Mouse (Mus musculus) stomach, embryonic 14.5 days (tissue): ENCODE measurements around the gene Ankrd13b. TPM values are rescaled to one million over a fixed set of nuclear protein-coding genes. Genes with fewer than 3 reads are reported as not detected.

ENCODE experiments used
- ATAC-seq: fragments of 200-750 bp; cut with Nextera tagmentation; 2 replicates; pipeline ENCODE4 v1.8.0; 2017; ENCODE audit warnings: low read depth, moderate TSS enrichment; ENCODE audit not compliant: insufficient number of reproducible peaks, insufficient read depth, low FRiP score
- H3K27ac ChIP-seq: fragments of 300-500 bp; sonication (generic); 2 replicates; pipeline ENCODE4 v1.5.1; 2014; ENCODE audit warnings: mild to moderate bottlenecking, low read length, moderate library complexity, mixed read lengths
- H3K27me3 ChIP-seq: fragments of 300-500 bp; sonication (generic); 2 replicates; pipeline ENCODE4 v1.6.1; 2014; ENCODE audit warnings: low read length, control low read depth, mixed read lengths; ENCODE audit not compliant: control insufficient read depth, insufficient read depth
- H3K36me3 ChIP-seq: fragments of 300-500 bp; sonication (generic); 2 replicates; pipeline ENCODE4 v1.6.1; 2014; ENCODE audit warnings: mild to moderate bottlenecking, control low read depth, low read length, moderate library complexity, mixed read lengths; ENCODE audit not compliant: control insufficient read depth, insufficient read depth
- H3K4me1 ChIP-seq: fragments of 300-500 bp; sonication (generic); 2 replicates; pipeline ENCODE4 v1.6.1; 2014; ENCODE audit warnings: low read length, control low read depth, mixed read lengths; ENCODE audit not compliant: control insufficient read depth, insufficient read depth
- H3K4me2 ChIP-seq: fragments of 300-500 bp; sonication (generic); replicated peaks from 2 replicates; pipeline ENCODE4 v1.6.1; 2014; ENCODE audit warnings: low read depth, low read length, control low read depth
- H3K4me3 ChIP-seq: fragments of 300-500 bp; sonication (generic); 2 replicates; pipeline ENCODE4 v1.5.1; 2014; ENCODE audit warnings: low read depth, low read length, control low read depth
- H3K9ac ChIP-seq: fragments of 300-500 bp; sonication (generic); replicated peaks from 2 replicates; pipeline ENCODE4 v1.6.1; 2014; ENCODE audit warnings: low read depth, mild to moderate bottlenecking, control low read depth, low read length, moderate library complexity, mixed read lengths
- H3K9me3 ChIP-seq: fragments of 300-500 bp; sonication (generic); 2 replicates; pipeline ENCODE4 v1.6.1; 2016; ENCODE audit warnings: low read depth, low read length, control low read depth; ENCODE audit not compliant: control insufficient read depth
- WGBS: fragments of 180-500 bp; shearing (Covaris S2); extraction: QIAGEN DNeasy Blood & Tissue Kit; methylation state at CpG from one replicate; pipeline ENCODE4 v1.1.7; 2014; 5-methylcytosine and 5-hydroxymethylcytosine counted together
- polyA plus RNA-seq: library from polyadenylated mRNA; unstranded; fragments of >200 nt; fragmentation: Nextera tagmentation; extraction: Ambion mirVana; gene quantifications from 2 replicates; pipeline ENCODE4 v1.2.1, GENCODE M21; 2014

Gene Ankrd13b
- polyA plus RNA-seq, 1 experiment from 2014 or later, result 7.1 TPM

DNA sequence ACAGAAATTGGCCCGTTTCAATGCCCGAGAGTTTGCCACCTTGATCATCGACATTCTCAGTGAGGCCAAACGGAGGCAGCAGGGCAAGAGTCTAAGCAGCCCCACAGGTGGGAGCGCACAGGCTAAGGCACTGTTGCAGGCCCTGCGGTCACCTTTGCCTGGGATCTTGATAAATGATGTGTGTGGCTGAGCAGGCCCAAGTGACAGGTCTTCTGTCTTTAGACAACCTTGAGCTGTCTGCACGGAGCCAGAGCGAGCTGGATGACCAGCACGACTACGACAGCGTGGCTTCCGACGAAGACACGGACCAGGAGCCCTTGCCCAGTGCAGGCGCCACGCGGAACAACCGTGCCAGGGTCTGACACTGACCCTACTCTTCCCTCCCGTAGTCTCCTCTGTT, 14.9 kb upstream of the Ankrd13b start:
- no peak overlapping the region for H3K4me3 ChIP-seq
- peaks cover 5% of the 10 kb centered on the region; the same call in 1 of the 2 replicates for H3K4me1 ChIP-seq
- no peak overlapping the region for H3K9ac ChIP-seq
- no peak overlapping the region for H3K27ac ChIP-seq
- no peaks in the 10 kb centered on the region for H3K9me3 ChIP-seq
- H3K27me3 ChIP-seq, result no peaks in the 10 kb centered on the region
- peaks cover 67% of the 10 kb centered on the region for H3K36me3 ChIP-seq
- no peak for ATAC-seq
- WGBS, result 94% methylated on average over 19 of the region's 19 CpGs
- H3K4me2 ChIP-seq, result no peak overlapping the region

DNA sequence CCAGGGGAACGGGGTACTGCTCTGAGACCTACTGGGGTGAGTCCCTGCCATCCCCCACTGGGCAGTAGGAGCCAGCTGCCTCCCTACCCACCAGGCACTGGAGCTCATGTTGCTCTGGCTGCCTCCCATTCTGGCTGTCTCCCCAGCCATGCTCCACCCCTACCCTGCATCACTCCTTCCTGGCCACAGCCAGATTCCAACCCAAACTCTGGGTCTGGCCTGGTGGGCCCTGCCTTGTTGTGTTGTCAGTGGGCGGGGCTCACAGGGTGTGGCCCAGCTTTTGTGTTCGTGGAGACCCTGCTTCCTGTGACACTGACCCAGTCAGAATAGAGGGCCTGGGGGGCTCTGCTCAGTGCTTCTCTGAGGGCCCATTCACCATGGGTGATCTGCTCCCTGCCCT, 14.0 kb upstream of the Ankrd13b start:
- no peak overlapping the region for H3K4me2 ChIP-seq
- no peaks in the 10 kb centered on the region for H3K27me3 ChIP-seq
- no peak overlapping the region for H3K4me3 ChIP-seq
- 62% methylated on average over 3 of the region's 3 CpGs for WGBS
- H3K27ac ChIP-seq, result no peak overlapping the region
- ATAC-seq, result no peak
- H3K36me3 ChIP-seq, result peaks cover 70% of the 10 kb centered on the region
- no peak overlapping the region for H3K9ac ChIP-seq
- H3K9me3 ChIP-seq, result no peaks in the 10 kb centered on the region
- peaks cover 4% of the 10 kb centered on the region; the same call in 1 of the 2 replicates for H3K4me1 ChIP-seq

DNA sequence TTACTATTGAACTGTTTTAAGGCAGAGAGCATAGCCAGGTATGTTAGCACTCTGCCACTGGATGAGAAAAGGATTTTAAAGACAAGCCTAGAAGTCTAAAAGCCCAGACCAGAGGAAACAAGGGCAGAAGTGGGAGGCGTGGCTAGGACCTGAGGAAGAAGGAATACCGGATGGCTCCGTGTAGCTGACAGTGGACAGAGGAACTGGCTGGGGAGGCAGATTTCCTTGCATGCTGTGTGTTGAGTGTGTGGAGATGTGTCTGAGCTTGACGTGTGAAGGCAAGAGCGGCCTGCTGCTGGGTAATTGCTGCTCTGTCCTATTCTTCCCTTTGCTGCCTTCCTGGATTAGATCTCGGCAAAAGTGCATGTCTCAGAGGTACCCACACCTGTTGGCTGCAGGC, 13.0 kb upstream of the Ankrd13b start:
- WGBS, result 76% methylated on average over 6 of the region's 6 CpGs
- Histone ChIP-seq H3K4me3 (no peak overlapping the region), H3K9me3 (no peaks in the 10 kb centered on the region), H3K9ac (no peak overlapping the region), H3K4me1 (peaks cover 5% of the 10 kb centered on the region), H3K27me3 (no peaks in the 10 kb centered on the region), H3K27ac (no peak overlapping the region), H3K36me3 (peaks cover 66% of the 10 kb centered on the region), H3K4me2 (no peak overlapping the region)
- ATAC-seq, result no peak

DNA sequence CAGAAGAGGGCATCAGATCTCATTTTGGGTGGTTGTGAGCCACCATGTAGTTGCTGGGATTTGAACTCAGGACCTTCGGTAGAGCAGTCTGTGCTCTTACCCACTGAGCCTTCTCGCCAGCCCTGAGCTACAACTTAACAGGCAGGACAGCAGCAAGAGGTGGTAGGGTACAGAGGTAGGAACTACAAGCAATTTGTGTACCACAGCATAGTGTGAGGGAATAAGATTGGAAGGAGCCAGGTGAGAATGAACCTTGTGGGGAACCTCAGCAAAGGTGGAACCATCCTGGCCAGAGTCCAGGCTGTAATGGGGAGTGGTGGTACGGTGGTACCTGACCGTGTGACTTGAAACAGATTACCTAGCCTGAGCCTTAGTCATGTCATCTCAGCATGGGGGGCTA, 12.5 kb upstream of the Ankrd13b start:
- Histone ChIP-seq H3K4me1 (peaks cover 9% of the 10 kb centered on the region), H3K9me3 (no peaks in the 10 kb centered on the region), H3K4me3 (no peak overlapping the region), H3K36me3 (peaks cover 62% of the 10 kb centered on the region), H3K9ac (no peak overlapping the region), H3K27ac (no peak overlapping the region), H3K27me3 (no peaks in the 10 kb centered on the region), H3K4me2 (no peak overlapping the region)
- WGBS, result 93% methylated on average over 4 of the region's 4 CpGs
- ATAC-seq, result no peak

DNA sequence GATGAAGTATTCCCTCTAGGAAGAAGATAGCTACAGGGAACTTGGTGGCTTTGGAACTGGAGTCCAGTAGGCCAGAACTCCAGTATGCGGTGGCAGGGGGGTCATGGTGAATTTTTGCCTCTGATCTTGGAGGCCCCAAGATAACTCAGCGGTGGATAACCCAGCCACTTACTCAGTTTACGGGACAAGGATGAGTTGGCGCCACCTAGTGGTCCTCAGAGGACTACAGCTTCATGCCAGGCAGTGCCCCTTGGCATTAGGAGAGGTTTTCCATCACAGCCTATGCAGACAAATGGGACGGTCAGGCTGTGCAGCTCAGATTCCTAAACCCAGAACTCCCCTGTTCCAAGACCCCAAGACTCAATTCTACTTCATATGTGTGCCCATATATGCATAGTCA, 11.9 kb upstream of the Ankrd13b start:
- Histone ChIP-seq H3K9ac (no peak overlapping the region), H3K9me3 (no peaks in the 10 kb centered on the region), H3K27me3 (no peaks in the 10 kb centered on the region), H3K27ac (no peak overlapping the region), H3K4me3 (no peak overlapping the region), H3K4me2 (no peak overlapping the region), H3K36me3 (peaks cover 56% of the 10 kb centered on the region), H3K4me1 (peaks cover 12% of the 10 kb centered on the region)
- ATAC-seq, result no peak
- WGBS, result 26% methylated on average over 5 of the region's 5 CpGs

DNA sequence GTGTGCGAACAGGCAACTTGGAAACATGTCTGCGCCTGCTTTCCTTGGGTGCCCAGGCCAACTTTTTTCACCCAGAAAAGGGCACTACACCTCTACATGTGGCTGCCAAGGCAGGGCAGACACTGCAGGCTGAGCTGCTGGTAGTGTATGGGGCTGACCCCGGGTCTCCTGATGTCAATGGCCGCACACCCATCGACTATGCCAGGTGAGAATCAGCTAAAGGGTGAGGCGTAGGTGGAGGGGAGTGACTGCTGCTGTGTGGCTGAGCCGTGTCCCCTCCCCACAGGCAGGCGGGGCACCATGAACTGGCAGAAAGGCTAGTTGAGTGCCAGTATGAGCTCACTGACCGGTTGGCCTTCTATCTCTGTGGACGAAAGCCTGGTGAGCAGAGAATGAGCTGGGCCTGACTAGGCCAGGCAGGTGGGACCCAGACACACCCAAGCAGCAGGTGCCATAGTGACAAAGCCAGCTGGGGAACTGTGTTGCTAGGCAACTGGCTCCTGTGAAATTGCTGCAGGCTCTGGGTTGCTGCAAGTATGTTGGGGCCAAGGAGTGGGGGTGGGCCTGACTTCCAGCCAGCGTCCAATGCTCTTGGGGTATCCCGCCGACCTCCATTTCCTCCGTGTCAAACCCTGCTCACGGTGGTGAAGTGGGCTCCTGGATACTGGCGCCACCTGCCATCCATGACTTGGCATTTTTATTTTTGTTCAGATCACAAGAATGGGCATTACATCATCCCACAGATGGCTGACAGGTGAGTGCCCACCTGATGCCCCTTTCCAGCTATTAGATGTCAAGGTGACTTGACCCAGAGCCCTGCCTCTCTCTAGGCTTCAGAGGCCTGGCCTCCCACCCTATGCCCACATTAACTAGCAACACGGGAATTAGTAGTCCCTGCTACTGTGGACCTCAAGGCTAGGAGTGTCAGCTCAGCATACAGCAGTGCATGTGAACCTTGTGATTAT, 11.2 kb upstream of the Ankrd13b start:
- no peak overlapping the region for H3K4me2 ChIP-seq
- no peak overlapping the region for H3K4me3 ChIP-seq
- 70% methylated on average over 17 of the region's 17 CpGs for WGBS
- H3K9ac ChIP-seq, result no peak overlapping the region
- ATAC-seq, result no peak; the same call in 1 of the 2 replicates
- H3K9me3 ChIP-seq, result no peaks in the 10 kb centered on the region
- H3K27ac ChIP-seq, result no peak overlapping the region
- peaks cover 50% of the 10 kb centered on the region for H3K36me3 ChIP-seq
- H3K4me1 ChIP-seq, result peaks cover 16% of the 10 kb centered on the region
- no peaks in the 10 kb centered on the region for H3K27me3 ChIP-seq

DNA sequence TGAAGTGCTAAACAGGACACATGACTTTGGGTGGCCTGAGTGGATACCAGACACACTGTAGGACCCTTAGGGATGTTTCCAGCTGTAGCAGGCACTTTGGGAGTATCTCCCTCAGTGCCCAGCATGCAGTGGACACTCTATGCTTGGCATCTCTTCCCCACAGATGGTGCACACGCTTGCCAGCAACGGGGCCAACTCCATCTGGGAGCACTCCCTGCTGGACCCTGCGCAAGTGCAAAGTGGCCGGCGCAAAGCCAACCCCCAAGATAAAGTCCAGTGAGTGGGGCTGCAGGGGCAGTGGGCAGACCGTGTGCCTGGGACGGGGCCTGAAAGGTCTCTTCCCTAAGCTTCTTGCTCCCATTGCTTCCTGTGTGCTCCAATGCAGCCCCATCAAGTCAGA, 9.9 kb upstream of the Ankrd13b start:
- Histone ChIP-seq H3K27ac (no peak overlapping the region), H3K9me3 (no peaks in the 10 kb centered on the region), H3K36me3 (peaks cover 37% of the 10 kb centered on the region), H3K4me2 (no peak overlapping the region), H3K4me3 (no peak overlapping the region), H3K9ac (no peak overlapping the region), H3K27me3 (no peaks in the 10 kb centered on the region), H3K4me1 (peaks cover 28% of the 10 kb centered on the region)
- WGBS, result 83% methylated on average over 7 of the region's 7 CpGs
- ATAC-seq, result no peak

DNA sequence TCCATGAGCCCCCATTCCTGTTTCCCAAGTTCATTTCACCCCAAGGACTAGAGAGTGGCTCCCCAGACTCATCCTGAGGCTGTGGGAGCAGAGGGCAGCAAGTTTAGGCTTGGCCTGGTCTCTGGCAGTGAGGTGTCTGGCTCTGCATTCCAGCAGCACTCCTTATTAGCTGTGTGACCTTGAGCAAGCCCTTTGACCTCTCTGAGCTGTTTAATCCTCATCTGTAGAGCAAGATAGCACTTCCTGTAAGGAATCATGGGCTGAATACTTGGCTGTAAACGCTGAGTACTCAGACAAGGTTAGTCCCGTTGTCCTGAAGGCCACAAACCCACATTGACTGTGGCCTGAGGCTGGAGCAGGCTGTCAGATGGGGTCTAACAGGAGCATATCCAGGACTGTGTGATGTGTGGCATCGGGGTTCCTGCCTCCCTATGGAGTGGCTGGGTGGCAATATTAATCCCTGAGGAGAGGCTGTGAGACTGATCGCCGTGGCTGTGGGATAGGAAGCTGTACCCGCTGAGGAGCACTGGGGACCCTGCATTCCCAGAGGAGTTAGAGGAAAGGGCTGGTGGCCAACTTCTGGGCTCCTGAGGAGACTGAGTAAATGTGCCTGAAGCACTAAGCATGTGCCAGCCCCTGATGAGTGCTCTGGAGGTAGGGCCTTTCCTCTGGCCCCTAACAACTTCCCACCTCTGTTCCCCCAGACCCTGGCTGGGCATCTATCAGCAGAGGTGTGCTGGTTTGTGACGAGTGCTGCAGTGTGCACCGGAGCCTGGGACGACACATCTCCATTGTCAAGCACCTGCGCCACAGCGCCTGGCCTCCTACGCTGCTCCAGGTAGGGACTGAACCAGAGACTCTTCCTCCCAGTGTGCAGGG, 9.0 kb upstream of the Ankrd13b start:
- no peak overlapping the region for H3K4me2 ChIP-seq
- peaks cover 31% of the 10 kb centered on the region for H3K4me1 ChIP-seq
- no peak for ATAC-seq
- H3K36me3 ChIP-seq, result peaks cover 32% of the 10 kb centered on the region
- peak overlapping the region; percentile 44; the same call in 1 of the 2 replicates for H3K27ac ChIP-seq
- H3K9ac ChIP-seq, result no peak overlapping the region
- H3K27me3 ChIP-seq, result no peaks in the 10 kb centered on the region
- WGBS, result 78% methylated on average over 12 of the region's 12 CpGs
- no peak overlapping the region for H3K4me3 ChIP-seq
- no peaks in the 10 kb centered on the region for H3K9me3 ChIP-seq
